Mouse (Mus musculus) MEL (cell line): ENCODE measurements at regions not wholly inside any gene's neighbourhood (a gene's known extent, or its start where the extent isn't known, plus 50 kb on each side); places are given as distances from the start of the nearest gene placed in this dataset.

Experiments
- BHLHE40 ChIP-seq: IDR thresholded peaks from 2 replicates; pipeline ENCODE4 v1.6.1; 2012; ENCODE audit warnings: low read depth, mild to moderate bottlenecking, inconsistent platforms, low read length, improper control_type of control experiment, borderline replicate concordance
- EP300 ChIP-seq, 2 experiments: IDR thresholded peaks; 2 replicates each; pipeline ENCODE4 v1.6.1; 2011; ENCODE audit warnings: improper control_type of control experiment in 2 of 2, low read length in 2 of 2, low read depth in 1 of 2, mild to moderate bottlenecking in 1 of 2
- NRF1 ChIP-seq: IDR thresholded peaks from 2 replicates; pipeline ENCODE4 v1.6.1; 2014; ENCODE audit warnings: low read depth, mild to moderate bottlenecking, inconsistent platforms, low read length, improper control_type of control experiment, moderate library complexity; ENCODE audit not compliant: poor library complexity, insufficient read depth, severe bottlenecking

DNA sequence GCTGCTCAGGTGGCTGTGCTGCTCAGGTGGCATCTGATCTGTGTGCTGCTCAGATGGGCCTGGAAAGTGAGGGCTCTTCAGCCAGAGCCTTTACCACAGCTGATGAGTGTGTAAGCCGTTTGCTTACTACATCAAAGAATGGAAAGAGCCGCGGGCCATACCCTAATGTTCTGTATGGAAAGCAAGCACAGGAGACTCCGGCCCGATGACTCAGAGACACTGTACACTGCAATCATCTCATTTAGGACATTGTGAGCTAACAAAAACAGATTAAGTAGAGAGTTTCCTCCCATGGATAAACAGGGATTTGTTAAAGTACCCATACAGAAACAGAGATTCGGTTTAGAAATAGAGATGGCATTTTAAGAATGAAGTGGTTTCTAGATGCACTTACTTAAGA is 100.5 kb downstream of the Postn start:
- TF ChIP-seq EP300 (IDR thresholded peaks at IDR 0.05; ENCODE audit: low read depth in 1 of 2, low read length in 2 of 2) (no peak), NRF1 (no peak), BHLHE40 (no peak)
